Mouse (Mus musculus) CD4-positive, CD25-positive, alpha-beta regulatory T cell, adult 2 months (primary cell): ENCODE results near the gene Kpna7.

ENCODE experiments used
- DNase-seq: peaks from one replicate; pipeline ENCODE4 v3.0.0-alpha.2; 2012; ENCODE audit warnings: low read depth, low spot score

The Kpna7 gene

DNA sequence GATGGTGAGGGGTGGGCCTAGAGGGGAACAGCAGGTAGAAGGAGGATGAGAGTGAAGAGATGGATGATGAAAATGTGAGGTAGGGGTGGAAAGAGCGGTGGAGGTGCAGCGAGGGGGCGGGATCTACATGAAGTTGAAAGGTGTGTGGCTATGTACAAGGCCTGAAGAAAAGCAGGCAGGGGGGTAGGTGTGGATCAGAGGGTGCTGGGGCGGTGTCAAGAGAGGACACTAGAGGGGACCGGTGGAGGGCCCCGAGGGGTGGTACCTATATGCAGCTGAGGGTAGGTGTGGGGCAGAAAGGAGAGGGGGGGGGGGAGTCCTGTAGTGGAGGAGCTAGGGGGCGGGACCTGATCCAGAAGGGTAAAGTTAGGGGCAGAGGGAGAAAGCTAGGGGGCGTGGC is 119.4 kb downstream of the Kpna7 start:
- no peak for DNase-seq

GRCm38 (mm10) chr5:144963817-144964261 is 120.0 kb downstream of the Kpna7 start:
- peak; percentile 81 for DNase-seq

- no peak for DNase-seq
These were observed 120.4 kb downstream of the Kpna7 start for GRCm38 (mm10) chr5:144963401-144963800.

DNA sequence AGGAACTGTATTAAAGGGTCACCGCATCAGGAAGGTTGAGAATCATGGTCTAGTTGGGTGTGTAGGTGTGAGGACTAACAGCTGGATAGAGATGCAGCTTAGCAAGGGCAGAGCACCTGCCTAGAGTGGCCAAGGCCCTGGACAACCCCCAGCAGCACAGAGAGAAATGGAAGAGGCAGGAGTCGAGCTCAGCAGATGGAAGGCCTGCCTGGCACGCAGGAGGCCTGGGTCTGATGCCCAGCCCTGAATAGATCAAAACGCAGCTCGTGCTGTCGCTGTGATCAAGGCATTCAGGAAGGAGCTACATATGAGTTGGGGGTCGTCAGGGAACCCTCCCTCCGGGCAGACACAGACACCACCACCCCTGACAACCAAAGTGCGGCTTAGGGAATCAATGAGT is 125.6 kb downstream of the Kpna7 start:
- no peak for DNase-seq

DNA sequence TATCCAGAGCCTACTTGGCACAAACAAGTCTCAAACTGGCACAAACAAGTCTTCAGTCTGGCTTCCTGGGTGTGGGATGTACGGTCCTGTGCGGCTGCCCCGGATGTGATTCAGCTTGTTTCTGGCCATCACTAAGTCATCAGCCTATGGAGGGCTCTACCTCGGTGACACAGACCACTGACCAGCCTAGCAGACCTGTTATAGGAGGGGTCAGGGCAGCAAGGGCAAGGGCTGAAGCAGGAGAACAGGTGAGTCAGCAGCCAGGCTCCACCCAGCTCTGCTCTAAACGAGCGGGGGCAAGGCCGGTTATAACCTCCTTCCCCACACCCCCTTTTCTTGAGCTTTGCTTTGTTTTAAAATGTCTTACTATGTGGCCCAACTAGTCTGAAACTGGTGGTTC is 129.4 kb downstream of the Kpna7 start:
- DNase-seq: no peak

DNA sequence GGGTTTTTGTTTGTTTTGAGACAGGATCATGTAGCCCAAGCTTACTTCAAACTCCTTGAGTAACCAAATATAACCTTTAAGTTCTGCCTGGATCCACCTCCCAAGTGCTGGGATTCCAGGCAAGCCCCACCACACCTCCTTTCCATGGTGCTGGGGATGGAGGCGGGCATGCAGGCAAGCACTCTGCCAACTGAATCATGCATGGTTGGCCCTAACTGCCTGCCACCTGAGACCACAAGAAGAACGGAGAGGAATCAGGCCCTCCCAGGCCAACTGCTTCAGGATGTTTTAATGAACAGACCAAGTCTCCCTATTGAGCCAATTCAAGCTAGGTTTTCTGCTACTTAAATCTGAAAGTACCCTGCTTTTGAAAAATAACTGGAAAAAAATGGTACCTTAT is 131.2 kb downstream of the Kpna7 start:
- no peak for DNase-seq

DNA sequence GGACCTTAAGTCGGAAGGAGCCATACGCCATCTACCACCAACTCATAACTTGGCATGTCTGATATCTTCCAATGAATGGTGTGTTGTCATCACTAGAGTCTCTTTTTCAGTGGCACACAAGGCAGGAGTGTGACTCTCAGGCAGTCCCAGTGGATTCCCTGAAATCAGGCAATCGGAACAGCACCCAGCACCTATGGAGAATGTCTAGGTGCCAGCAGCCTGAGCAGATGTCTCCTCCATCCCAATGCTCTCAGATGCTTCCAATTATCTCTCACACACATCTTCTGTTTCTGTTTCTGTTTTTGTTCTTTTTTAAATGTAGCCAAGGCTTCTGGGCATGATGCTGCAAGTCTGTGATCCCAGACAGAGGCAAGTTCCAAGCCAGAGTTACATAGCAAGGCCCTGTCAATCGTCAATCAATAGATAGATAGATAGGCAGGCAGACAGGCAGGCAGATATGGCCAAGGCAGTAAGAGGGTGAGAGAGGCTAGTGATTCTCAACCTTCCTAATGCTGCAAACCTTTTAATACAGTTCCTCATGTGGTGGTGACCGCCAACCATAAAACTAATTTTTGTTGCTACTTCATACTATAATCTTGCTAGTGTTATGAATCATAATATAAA is 133.3 kb downstream of the Kpna7 start:
- DNase-seq: no peak

GRCm38 (mm10) chr5:144949856-144950255 is 134.0 kb downstream of the Kpna7 start:
- DNase-seq: no peak

- no peak for DNase-seq
These were observed 135.4 kb downstream of the Kpna7 start for GRCm38 (mm10) chr5:144948422-144948821.

DNA sequence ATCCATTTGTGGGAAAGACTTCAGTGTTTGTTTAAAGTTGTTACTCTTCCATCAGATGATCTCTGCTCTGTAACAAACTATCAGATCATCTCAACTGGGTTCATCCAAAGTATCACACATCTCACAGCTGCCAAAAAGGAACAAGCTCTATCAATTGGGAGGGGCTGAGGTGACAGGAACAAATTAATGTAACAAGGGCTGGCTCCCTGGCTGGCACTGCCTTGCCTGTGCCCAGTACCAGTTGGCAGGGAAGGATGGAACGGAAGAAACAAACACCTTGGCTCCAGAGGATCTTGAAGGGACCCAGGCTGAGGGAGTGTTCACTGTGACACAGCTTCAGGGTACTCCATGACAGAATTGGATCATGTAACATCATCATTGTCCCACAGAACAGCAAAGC is 135.8 kb downstream of the Kpna7 start:
- DNase-seq: no peak

GRCm38 (mm10) chr5:144946032-144946431 is 137.8 kb downstream of the Kpna7 start:
- DNase-seq: no peak

DNA sequence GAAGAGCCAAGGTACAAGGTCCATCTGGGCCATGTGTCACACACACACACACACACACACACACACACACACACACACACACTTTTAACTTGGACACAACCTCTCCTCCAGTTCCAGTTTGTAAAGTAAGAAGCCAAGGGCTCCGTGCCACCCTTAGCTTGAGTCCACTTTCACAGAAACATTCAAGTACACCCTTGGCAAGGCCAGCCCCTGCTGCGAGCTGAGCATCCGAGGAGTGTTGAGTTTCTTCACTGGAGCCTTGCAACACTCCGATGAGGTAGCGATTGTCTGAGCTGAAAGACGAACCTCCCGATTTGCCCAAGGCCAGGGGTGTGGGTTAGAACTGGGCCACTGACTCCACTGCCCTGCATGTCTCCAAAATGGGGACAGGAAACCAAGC is 138.9 kb downstream of the Kpna7 start:
- DNase-seq: no peak

- no peak for DNase-seq
These were observed 139.5 kb downstream of the Kpna7 start for GRCm38 (mm10) chr5:144944370-144944769.

GRCm38 (mm10) chr5:144943346-144943745 is 140.5 kb downstream of the Kpna7 start:
- DNase-seq: no peak

GRCm38 (mm10) chr5:144942431-144942830 is 141.4 kb downstream of the Kpna7 start:
- DNase-seq: no peak

- DNase-seq: no peak
These were observed 142.9 kb downstream of the Kpna7 start for GRCm38 (mm10) chr5:144940904-144941303.

GRCm38 (mm10) chr5:144937304-144937703 is 146.5 kb downstream of the Kpna7 start:
- DNase-seq: peak; percentile 57
